Mouse (Mus musculus) G1E (cell line): ENCODE data around the gene Pknox2. TPM values are rescaled to one million over a fixed set of nuclear protein-coding genes. Genes with fewer than 3 reads are reported as not detected.
A peak's percentile ranks its signal among the peaks of the same experiment; 100 is the strongest.

ENCODE experiments used
- ATAC-seq: 2 replicates; pipeline ENCODE4 v1.8.0; 2016; ENCODE audit warnings: mild to moderate bottlenecking; ENCODE audit not compliant: insufficient number of reproducible peaks, poor library complexity, low FRiP score, severe bottlenecking; ENCODE audit errors: extremely low read depth
- DNase-seq: peaks from one replicate; pipeline ENCODE4 v3.0.0; 2012; ENCODE audit warnings: low spot score
- H3K27me3 ChIP-seq: 2 replicates; pipeline ENCODE4 v1.6.1; 2012; ENCODE audit warnings: mild to moderate bottlenecking, low read length, inconsistent platforms; ENCODE audit not compliant: insufficient read depth
- H3K36me3 ChIP-seq: replicated peaks from 2 replicates; pipeline ENCODE3; 2012; ENCODE audit warnings: mild to moderate bottlenecking, inconsistent platforms
- H3K4me1 ChIP-seq: 2 replicates; pipeline ENCODE4 v1.6.1; 2012; ENCODE audit warnings: low read depth, low read length, inconsistent platforms, mixed read lengths; ENCODE audit not compliant: insufficient read depth
- H3K4me3 ChIP-seq: 2 replicates; pipeline ENCODE4 v1.5.1; 2012; ENCODE audit warnings: low read depth, mild to moderate bottlenecking, inconsistent platforms, low read length, moderate library complexity, mixed read lengths
- H3K9me3 ChIP-seq: replicated peaks from 2 replicates; pipeline ENCODE4 v1.6.1; 2012; ENCODE audit warnings: inconsistent platforms
- CTCF ChIP-seq: IDR thresholded peaks from 2 replicates; pipeline ENCODE4 v1.5.1; 2012; ENCODE audit warnings: low read depth, low read length, inconsistent platforms, mixed read lengths
- GATA1 ChIP-seq: IDR thresholded peaks from 2 replicates; pipeline ENCODE4 v1.6.1; 2012; ENCODE audit warnings: borderline replicate concordance, low read length, inconsistent platforms, mixed read lengths
- GATA2 ChIP-seq: IDR thresholded peaks from 2 replicates; pipeline ENCODE4 v1.6.1; 2012; ENCODE audit warnings: low read depth, low read length, inconsistent platforms, borderline replicate concordance
- POLR2AphosphoS5 ChIP-seq: IDR thresholded peaks from 2 replicates; pipeline ENCODE4 v1.6.1; 2012; ENCODE audit warnings: low read depth, low read length, inconsistent platforms; ENCODE audit not compliant: insufficient replicate concordance
- TAL1 ChIP-seq: conservative IDR thresholded peaks from 2 replicates; pipeline ENCODE4 v1.6.1; 2012; ENCODE audit warnings: low read depth, low read length, inconsistent platforms, mixed read lengths
- polyA plus RNA-seq: library from polyadenylated mRNA; stranded (reverse); fragments of >175 nt; gene quantifications from 2 replicates; pipeline ENCODE4 v1.2.3, GENCODE M21; 2012
- total RNA-seq, 2 experiments: library from RNA; stranded (forward) in 1 of 2; stranded (reverse) in 1 of 2; fragments of 200-1000 nt in 1 of 2; fragments of >200 nt in 1 of 2; fragmentation: Nextera tagmentation in 1 of 2; gene quantifications; 2 replicates each; pipeline ENCODE4 v1.2.3; 2014 to 2017

Pknox2 gene
- total and polyA plus RNA-seq, 3 experiments, result 0.27 to 1.4 TPM; not detected in 1

DNA sequence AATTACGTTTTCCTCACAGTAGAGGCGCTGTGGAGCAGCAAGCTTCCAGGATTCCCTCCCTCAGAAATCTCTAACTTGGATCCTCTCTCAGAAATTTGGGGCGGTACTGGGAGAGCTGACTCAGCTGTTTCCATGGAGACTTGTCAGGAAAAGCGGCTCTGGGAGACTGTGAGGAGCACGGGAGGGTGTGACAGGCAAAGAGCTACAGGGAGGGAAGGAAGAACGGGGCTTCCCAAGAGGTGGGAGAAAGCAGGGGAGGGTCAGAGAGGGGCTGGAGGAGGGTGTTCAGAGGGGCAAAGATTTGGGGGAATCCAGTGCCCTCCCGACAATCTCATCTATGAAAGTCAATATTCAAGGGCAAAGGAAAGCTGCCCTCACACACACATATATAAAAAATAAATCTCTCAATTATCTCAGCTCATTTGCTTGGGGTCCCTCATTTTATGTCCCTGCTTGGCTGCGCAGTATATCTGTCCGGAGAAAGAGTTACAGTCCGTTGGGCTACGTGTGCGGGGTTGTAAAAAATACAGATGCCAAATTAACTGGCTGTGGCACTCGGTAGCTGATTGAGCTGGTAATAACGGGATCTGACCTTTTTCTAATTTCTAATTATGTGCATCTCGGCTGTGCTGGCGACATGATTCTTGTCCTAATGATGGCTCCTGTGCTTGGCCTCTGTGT is 213.3 kb downstream of the Pknox2 start:
- Histone ChIP-seq H3K27me3 (no peaks in the 10 kb centered on the region; the same call in 1 of the 2 replicates), H3K4me3 (no peak overlapping the region), H3K4me1 (no peaks in the 10 kb centered on the region), H3K9me3 (no peaks in the 10 kb centered on the region), H3K36me3 (no peaks in the 10 kb centered on the region)
- DNase-seq (no peak), ATAC-seq (no peak)
- no peak for TF ChIP-seq POLR2AphosphoS5
- TF ChIP-seq GATA1, result no peak
- TF ChIP-seq GATA2, result no peak
- no peak for TF ChIP-seq TAL1
- peak; percentile 13; the same call in 1 of the 2 replicates for TF ChIP-seq CTCF

DNA sequence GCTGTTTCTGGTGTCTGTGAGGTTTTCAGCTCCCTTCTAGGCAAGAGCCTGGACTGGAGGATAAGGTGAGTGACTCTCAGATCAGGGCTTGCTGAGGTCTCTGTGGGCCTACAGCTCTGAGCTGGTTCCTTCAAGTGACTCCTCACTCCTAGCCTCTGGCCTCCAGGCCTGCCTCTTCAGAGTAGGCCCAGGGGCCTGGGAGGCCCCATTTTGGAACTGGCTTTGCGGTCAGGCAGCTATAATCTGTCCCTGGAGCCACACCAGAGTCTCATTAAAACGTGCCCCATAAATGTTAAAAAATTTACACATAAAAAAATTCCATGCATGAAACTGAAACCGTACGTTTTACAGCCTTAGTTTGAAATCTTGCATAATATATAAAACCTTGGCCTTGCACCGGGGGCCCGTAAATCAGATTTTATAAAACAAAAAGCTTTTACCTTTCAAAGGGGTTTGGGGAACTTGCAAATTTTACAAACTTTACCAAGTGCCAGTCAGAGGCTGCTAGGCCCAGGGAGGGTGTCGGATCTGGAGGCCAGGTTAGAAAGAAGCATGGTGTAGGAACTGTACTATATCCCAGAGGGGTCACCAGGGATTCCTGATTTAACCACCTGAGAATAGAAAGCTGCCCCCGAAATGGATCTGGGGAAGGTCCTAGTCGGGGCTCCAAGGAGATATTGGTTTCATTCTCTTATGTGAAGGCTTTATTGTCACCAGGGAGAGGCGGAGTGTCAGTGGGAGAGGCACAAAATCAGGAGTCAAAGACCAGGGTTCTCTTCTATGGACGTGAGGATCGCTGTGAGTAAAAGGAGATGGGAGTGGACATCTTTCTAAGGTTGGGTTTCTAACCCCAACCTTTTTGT is 214.0 kb downstream of the Pknox2 start:
- no peak overlapping the region for H3K4me3 ChIP-seq
- TF ChIP-seq POLR2AphosphoS5 (no peak), GATA1 (no peak), TAL1 (no peak), GATA2 (no peak), CTCF (no peak)
- ATAC-seq (no peak), DNase-seq (no peak)
- H3K36me3 ChIP-seq, result no peaks in the 10 kb centered on the region
- no peaks in the 10 kb centered on the region; the same call in 1 of the 2 replicates for H3K27me3 ChIP-seq
- H3K4me1 ChIP-seq, result no peaks in the 10 kb centered on the region
- H3K9me3 ChIP-seq, result no peaks in the 10 kb centered on the region

DNA sequence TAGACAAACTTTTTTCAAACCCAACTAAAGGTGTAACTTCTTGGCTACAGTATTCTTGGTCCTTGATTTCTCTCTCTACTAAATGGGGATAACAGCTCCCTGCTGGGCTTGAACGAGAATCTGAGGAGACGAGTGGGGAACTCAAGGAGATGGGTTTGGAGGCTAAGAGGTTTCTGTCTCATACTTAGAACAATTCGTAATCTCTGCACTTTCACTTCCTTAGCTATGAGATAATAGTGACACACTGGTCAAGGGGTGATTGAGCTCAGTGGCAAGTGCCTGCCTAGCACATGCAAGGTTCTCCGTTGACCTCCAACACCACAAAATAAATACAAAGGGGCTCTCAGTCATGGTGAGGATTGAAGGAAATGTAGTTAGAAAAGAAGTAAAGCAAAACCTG is 215.6 kb downstream of the Pknox2 start:
- DNase-seq (no peak), ATAC-seq (no peak)
- TF ChIP-seq TAL1 (no peak), GATA2 (no peak), CTCF (no peak), GATA1 (no peak), POLR2AphosphoS5 (no peak)
- H3K36me3 ChIP-seq, result no peaks in the 10 kb centered on the region
- H3K4me1 ChIP-seq, result no peaks in the 10 kb centered on the region
- H3K27me3 ChIP-seq, result no peaks in the 10 kb centered on the region; the same call in 1 of the 2 replicates
- H3K4me3 ChIP-seq, result no peak overlapping the region
- no peaks in the 10 kb centered on the region for H3K9me3 ChIP-seq

DNA sequence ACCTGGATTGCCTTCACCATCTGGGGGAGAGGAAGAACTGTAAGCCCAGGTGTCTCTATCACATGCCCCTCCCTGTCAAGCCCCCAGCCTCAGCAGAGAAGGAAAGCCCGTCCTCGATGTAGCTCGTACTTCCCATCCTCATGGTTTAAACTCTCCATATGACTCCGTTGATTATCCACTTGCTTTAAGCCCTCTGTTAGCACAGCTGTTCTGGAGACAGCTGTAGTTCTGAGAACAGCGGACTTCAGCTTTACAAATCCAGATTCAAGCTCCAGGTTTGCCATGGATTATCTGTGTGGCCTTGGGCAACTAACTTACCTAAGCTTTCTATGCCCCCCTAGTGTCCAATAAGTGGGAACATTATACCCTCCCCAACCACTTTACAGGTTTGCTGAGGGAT is 223.5 kb downstream of the Pknox2 start:
- no peaks in the 10 kb centered on the region for H3K4me1 ChIP-seq
- TF ChIP-seq POLR2AphosphoS5, result no peak
- TF ChIP-seq TAL1, result no peak
- ATAC-seq, result no peak
- H3K36me3 ChIP-seq, result no peaks in the 10 kb centered on the region
- no peak overlapping the region for H3K4me3 ChIP-seq
- H3K9me3 ChIP-seq, result no peaks in the 10 kb centered on the region
- no peak for DNase-seq
- H3K27me3 ChIP-seq, result peaks cover 16% of the 10 kb centered on the region

DNA sequence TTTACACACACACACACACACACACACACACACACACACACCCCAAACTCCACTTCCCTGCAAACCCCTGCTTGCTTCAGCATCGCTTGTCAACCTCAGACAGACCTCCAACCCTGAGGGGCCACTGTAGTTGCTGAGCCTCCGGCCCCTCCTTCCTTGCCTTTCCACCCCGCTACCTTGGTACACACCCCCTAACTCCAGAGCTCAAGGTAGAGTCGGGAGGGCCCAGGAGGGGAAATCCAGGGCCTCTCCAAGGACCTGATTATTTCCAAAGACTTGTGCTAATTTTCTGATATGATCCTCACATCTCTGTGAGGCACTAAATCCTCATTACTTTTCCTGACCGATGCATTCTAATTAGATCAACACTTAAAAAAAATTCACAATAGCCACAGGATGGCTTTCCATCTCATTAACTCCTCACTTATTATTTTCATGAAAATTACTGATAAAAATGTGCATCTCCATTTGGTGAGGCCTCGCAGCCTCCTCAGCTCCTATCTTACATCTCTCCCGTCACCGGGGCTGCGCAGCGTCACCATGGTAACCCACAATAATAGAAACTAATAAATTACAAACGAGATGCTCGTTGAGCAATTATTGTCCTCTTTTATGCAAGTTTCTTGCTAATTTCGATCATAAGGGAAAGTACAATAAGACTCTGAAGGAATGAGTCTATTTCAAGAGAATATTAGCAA is 225.3 kb downstream of the Pknox2 start:
- Histone ChIP-seq H3K4me3 (no peak overlapping the region), H3K27me3 (peaks cover 16% of the 10 kb centered on the region), H3K9me3 (no peaks in the 10 kb centered on the region), H3K36me3 (no peaks in the 10 kb centered on the region), H3K4me1 (no peaks in the 10 kb centered on the region)
- TF ChIP-seq POLR2AphosphoS5 (no peak), GATA1 (no peak), GATA2 (no peak), TAL1 (no peak)
- DNase-seq (no peak), ATAC-seq (no peak)

DNA sequence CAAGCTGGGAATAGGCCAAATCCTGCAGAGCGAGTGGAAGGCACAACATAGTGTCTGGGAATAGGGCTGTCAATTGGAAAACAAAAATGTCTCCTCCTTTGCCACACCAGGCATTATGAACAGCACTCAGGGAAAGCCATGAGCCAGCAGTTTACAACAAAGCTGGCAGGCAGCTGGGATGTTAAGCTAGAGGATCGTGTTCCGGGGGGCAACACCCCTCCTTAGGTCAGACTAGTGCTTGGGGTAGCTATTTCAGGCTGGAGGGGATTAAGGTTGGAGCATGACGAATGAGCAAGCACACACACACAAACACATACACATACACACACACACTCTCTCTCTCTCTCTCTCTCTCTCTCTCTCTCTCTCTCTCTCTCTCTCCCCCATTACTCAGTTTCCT is 227.7 kb downstream of the Pknox2 start:
- Histone ChIP-seq H3K27me3 (peaks cover 16% of the 10 kb centered on the region), H3K4me1 (no peaks in the 10 kb centered on the region), H3K4me3 (no peak overlapping the region), H3K36me3 (no peaks in the 10 kb centered on the region), H3K9me3 (no peaks in the 10 kb centered on the region)
- ATAC-seq (no peak), DNase-seq (no peak)
- TF ChIP-seq TAL1, result no peak
- TF ChIP-seq CTCF, result no peak
- no peak for TF ChIP-seq POLR2AphosphoS5
- no peak for TF ChIP-seq GATA1
- TF ChIP-seq GATA2, result no peak
